Mouse (Mus musculus): ENCODE measurements around the gene Lrrc8c. TPM values are rescaled to one million over a fixed set of nuclear protein-coding genes. Genes with fewer than 3 reads are reported as not detected.
A peak's percentile ranks its signal among the peaks of the same experiment; 100 is the strongest.

The Lrrc8c gene
- polyA plus RNA-seq (2015; fragmentation: Nextera tagmentation; extraction: Ambion mirVana): 15.7 and 17.2 TPM in 2 replicates

GRCm38 (mm10) chr5:105519096-105519975 lies at the start of gene Lrrc8c:
TSS of gene Lrrc8c (plus strand) at chr5:105519388.
- peak within 1 kb of the TSS; percentile 72 for H3K4me3 ChIP-seq
- H3K36me3 ChIP-seq: no peaks in the 10 kb centered on the region
- H3K27me3 ChIP-seq: peaks cover 10% of the 10 kb centered on the region; the same call in 1 of the 2 replicates
- peaks cover 20% of the 10 kb centered on the region for H3K4me1 ChIP-seq
- peak; percentile 89 for ATAC-seq (ENCODE audit: insufficient number of reproducible peaks, insufficient read depth, low FRiP score, low TSS enrichment, low read depth)
- peak within 1 kb of the TSS; percentile 84 for H3K4me2 ChIP-seq
- WGBS: under 1% methylated on average over 88 of the region's 93 CpGs
- H3K9me3 ChIP-seq: no peaks in the 10 kb centered on the region
- H3K27ac ChIP-seq: peak within 1 kb of the TSS; percentile 82
- peak within 1 kb of the TSS; percentile 84 for H3K9ac ChIP-seq

- Histone ChIP-seq H3K4me2 (no peak overlapping the region), H3K4me3 (no peak overlapping the region), H3K9me3 (no peaks in the 10 kb centered on the region), H3K36me3 (no peaks in the 10 kb centered on the region), H3K27me3 (no peaks in the 10 kb centered on the region), H3K4me1 (peaks cover 7% of the 10 kb centered on the region; the same call in 1 of the 2 replicates), H3K27ac (no peak overlapping the region), H3K9ac (no peak overlapping the region)
- 53% methylated on average over 5 of the region's 5 CpGs for WGBS
- ATAC-seq (ENCODE audit: insufficient number of reproducible peaks, insufficient read depth, low FRiP score, low TSS enrichment, low read depth): no peak
These were observed 46.0 kb upstream of the Lrrc8c start for GRCm38 (mm10) chr5:105472983-105473705.

GRCm38 (mm10) chr5:105477527-105477926 lies 41.7 kb upstream of the Lrrc8c start:
- Histone ChIP-seq H3K9me3 (no peaks in the 10 kb centered on the region), H3K4me3 (no peak overlapping the region), H3K9ac (no peak overlapping the region), H3K4me2 (no peak overlapping the region), H3K27me3 (no peaks in the 10 kb centered on the region), H3K36me3 (peaks cover 24% of the 10 kb centered on the region), H3K27ac (no peak overlapping the region), H3K4me1 (no peaks in the 10 kb centered on the region)
- 80% methylated on average over 9 of the region's 9 CpGs for WGBS
- ATAC-seq (ENCODE audit: insufficient number of reproducible peaks, insufficient read depth, low FRiP score, low TSS enrichment, low read depth): no peak

- H3K27ac ChIP-seq: no peak overlapping the region
- H3K4me3 ChIP-seq: no peak overlapping the region
- peaks cover 28% of the 10 kb centered on the region for H3K36me3 ChIP-seq
- no peaks in the 10 kb centered on the region for H3K27me3 ChIP-seq
- no peaks in the 10 kb centered on the region for H3K4me1 ChIP-seq
- ATAC-seq (ENCODE audit: insufficient number of reproducible peaks, insufficient read depth, low FRiP score, low TSS enrichment, low read depth): no peak
- 95% methylated on average over 13 of the region's 13 CpGs for WGBS
- no peak overlapping the region for H3K9ac ChIP-seq
- no peaks in the 10 kb centered on the region for H3K9me3 ChIP-seq
- no peak overlapping the region for H3K4me2 ChIP-seq
These were observed 39.5 kb upstream of the Lrrc8c start for GRCm38 (mm10) chr5:105479673-105480072.

- Histone ChIP-seq H3K9me3 (no peaks in the 10 kb centered on the region), H3K4me1 (no peaks in the 10 kb centered on the region), H3K27me3 (no peaks in the 10 kb centered on the region), H3K9ac (no peak overlapping the region), H3K36me3 (peaks cover 28% of the 10 kb centered on the region), H3K4me2 (no peak overlapping the region), H3K4me3 (no peak overlapping the region), H3K27ac (no peak overlapping the region)
- no peak for ATAC-seq (ENCODE audit: insufficient number of reproducible peaks, insufficient read depth, low FRiP score, low TSS enrichment, low read depth)
- 95% methylated on average over 17 of the region's 17 CpGs for WGBS
These were observed 38.6 kb upstream of the Lrrc8c start for GRCm38 (mm10) chr5:105480561-105480960.

- Histone ChIP-seq H3K36me3 (peaks cover 28% of the 10 kb centered on the region), H3K4me3 (no peak overlapping the region), H3K4me1 (no peaks in the 10 kb centered on the region), H3K27ac (no peak overlapping the region), H3K9ac (no peak overlapping the region), H3K27me3 (no peaks in the 10 kb centered on the region), H3K9me3 (no peaks in the 10 kb centered on the region), H3K4me2 (no peak overlapping the region)
- ATAC-seq (ENCODE audit: insufficient number of reproducible peaks, insufficient read depth, low FRiP score, low TSS enrichment, low read depth): no peak
- 83% methylated on average over 2 of the region's 2 CpGs for WGBS
These were observed 35.6 kb upstream of the Lrrc8c start for GRCm38 (mm10) chr5:105483632-105484031.

- WGBS: 88% methylated on average over 6 of the region's 6 CpGs
- no peak overlapping the region for H3K9ac ChIP-seq
- H3K27me3 ChIP-seq: no peaks in the 10 kb centered on the region
- no peaks in the 10 kb centered on the region for H3K4me1 ChIP-seq
- H3K9me3 ChIP-seq: no peaks in the 10 kb centered on the region
- no peak overlapping the region for H3K4me2 ChIP-seq
- H3K36me3 ChIP-seq: peaks cover 28% of the 10 kb centered on the region
- no peak for ATAC-seq (ENCODE audit: insufficient number of reproducible peaks, insufficient read depth, low FRiP score, low TSS enrichment, low read depth)
- H3K4me3 ChIP-seq: no peak overlapping the region
- H3K27ac ChIP-seq: no peak overlapping the region
These were observed 34.9 kb upstream of the Lrrc8c start for GRCm38 (mm10) chr5:105484247-105484646.

GRCm38 (mm10) chr5:105484891-105485290 lies 34.3 kb upstream of the Lrrc8c start:
- H3K27ac ChIP-seq: no peak overlapping the region
- no peaks in the 10 kb centered on the region for H3K9me3 ChIP-seq
- H3K27me3 ChIP-seq: no peaks in the 10 kb centered on the region
- H3K4me3 ChIP-seq: no peak overlapping the region
- no peak for ATAC-seq (ENCODE audit: insufficient number of reproducible peaks, insufficient read depth, low FRiP score, low TSS enrichment, low read depth)
- 95% methylated on average over 14 of the region's 14 CpGs for whole genome bisulfite sequencing
- H3K36me3 ChIP-seq: peaks cover 26% of the 10 kb centered on the region
- no peak overlapping the region for H3K4me2 ChIP-seq
- no peaks in the 10 kb centered on the region for H3K4me1 ChIP-seq
- H3K9ac ChIP-seq: no peak overlapping the region

- no peak overlapping the region for H3K4me3 ChIP-seq
- H3K4me2 ChIP-seq: no peak overlapping the region
- H3K36me3 ChIP-seq: no peaks in the 10 kb centered on the region
- no peaks in the 10 kb centered on the region for H3K27me3 ChIP-seq
- H3K9ac ChIP-seq: no peak overlapping the region
- H3K4me1 ChIP-seq: peaks cover 26% of the 10 kb centered on the region
- ATAC-seq (ENCODE audit: insufficient number of reproducible peaks, insufficient read depth, low FRiP score, low TSS enrichment, low read depth): no peak
- no peak overlapping the region for H3K27ac ChIP-seq
- no peaks in the 10 kb centered on the region for H3K9me3 ChIP-seq
- 85% methylated on average over 5 of the region's 5 CpGs for WGBS
These were observed 29.0 kb upstream of the Lrrc8c start for GRCm38 (mm10) chr5:105490211-105490610.

- Histone ChIP-seq H3K4me1 (peaks cover 32% of the 10 kb centered on the region), H3K36me3 (no peaks in the 10 kb centered on the region)
- 51% methylated on average over 4 of the region's 4 CpGs for WGBS
These were observed 27.8 kb upstream of the Lrrc8c start for GRCm38 (mm10) chr5:105491389-105491788.

GRCm38 (mm10) chr5:105492367-105493246 lies 26.6 kb upstream of the Lrrc8c start:
- no peaks in the 10 kb centered on the region; the same call in 1 of the 2 replicates for H3K27me3 ChIP-seq
- ATAC-seq (ENCODE audit: insufficient number of reproducible peaks, insufficient read depth, low FRiP score, low TSS enrichment, low read depth): no peak
- H3K9ac ChIP-seq: no peak overlapping the region
- no peak overlapping the region for H3K4me2 ChIP-seq
- WGBS: 32% methylated on average over 10 of the region's 10 CpGs
- H3K36me3 ChIP-seq: no peaks in the 10 kb centered on the region
- no peak overlapping the region for H3K27ac ChIP-seq
- no peak overlapping the region for H3K4me3 ChIP-seq
- H3K4me1 ChIP-seq: peaks cover 32% of the 10 kb centered on the region
- H3K9me3 ChIP-seq: no peaks in the 10 kb centered on the region

More at GRCm38 (mm10) chr5:105491389-105491788, 27.8 kb upstream of the Lrrc8c start:
- Histone ChIP-seq H3K4me3 (no peak overlapping the region), H3K27me3 (no peaks in the 10 kb centered on the region), H3K9me3 (no peaks in the 10 kb centered on the region), H3K9ac (no peak overlapping the region), H3K4me2 (no peak overlapping the region), H3K27ac (no peak overlapping the region)
- ATAC-seq (ENCODE audit: insufficient number of reproducible peaks, insufficient read depth, low FRiP score, low TSS enrichment, low read depth): no peak
